Mouse (Mus musculus) ZHBTc4 (cell line): ENCODE measurements around the gene Sf3a2.
"Not testable (repeated sequence)": the region's sequence is repeated elsewhere in the genome, so short reads cannot be mapped to it uniquely, and the experiment has no call there.

Source experiments
- DNase-seq: peaks from one replicate; pipeline ENCODE4 v3.0.0-alpha.2; 2011; ENCODE audit warnings: low read depth, low spot score

Gene Sf3a2

DNA sequence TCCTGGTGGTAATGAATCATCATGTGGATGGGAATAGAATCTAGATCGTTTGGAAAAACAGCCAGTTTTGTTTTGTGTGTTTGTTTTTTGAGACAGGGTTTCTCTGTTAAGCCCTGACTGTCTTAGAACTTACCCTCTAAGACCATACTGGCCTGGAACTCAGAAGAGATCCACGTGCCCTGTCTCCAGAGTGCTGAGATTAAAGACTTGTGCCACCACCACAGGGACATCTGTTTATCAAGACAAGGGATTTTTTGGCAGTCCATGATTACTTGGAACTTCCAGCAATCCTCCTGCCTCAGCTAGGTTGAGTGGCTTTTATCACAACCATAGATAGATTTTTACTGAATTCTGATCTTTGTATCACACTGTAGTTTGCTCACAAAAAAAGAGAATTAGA is 26.8 kb downstream of the Sf3a2 start:
- DNase-seq, result no peak

DNA sequence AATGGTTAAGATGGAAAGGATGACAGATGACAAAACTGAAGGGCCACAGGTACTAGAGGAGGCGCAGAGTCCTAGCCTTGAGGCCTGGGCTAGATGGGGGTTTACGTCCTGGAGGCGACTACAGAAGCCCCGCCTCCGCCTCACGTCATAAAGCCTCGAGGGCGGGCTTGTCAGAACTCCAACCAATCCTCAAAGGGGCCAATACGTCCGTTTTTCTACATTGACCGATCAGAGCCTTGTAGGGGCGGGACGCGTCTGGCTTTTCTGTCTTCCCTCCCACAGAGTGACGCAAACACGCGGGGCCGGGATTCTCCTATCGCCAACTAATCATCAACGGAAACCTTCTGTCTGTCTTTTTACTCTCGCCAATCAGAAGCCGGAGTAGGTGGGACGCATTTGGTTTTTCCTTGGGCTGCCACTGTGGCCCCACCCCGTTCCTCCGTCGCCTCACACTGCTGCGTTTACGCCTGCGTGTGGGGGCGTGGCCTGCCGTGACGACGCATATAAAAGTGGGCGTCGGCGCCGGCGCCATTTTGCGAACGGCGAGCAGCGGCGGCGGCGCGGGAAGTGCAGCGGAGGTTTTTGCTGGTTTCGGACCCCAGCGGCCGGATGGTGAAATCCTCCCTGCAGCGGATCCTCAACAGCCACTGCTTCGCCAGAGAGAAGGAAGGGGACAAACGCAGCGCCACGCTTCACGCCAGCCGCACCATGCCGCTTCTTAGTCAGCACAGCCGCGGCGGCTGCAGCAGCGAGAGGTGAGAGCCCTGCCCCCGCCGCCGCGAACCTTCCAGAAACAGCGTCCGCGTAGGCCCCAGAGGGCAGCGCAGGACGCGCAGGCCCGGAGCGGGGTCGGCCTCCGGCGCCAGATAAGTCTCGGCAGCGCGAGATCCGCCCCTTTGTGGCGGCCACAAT is 28.4 kb downstream of the Sf3a2 start, which contains the start of gene Oaz1:
TSS of gene Oaz1 (plus strand) at position 506 of the 912 bp plus-strand sequence.
- DNase-seq, result peak; percentile 100

GRCm38 (mm10) chr10:80827063-80827869 is 29.3 kb downstream of the Sf3a2 start:
- DNase-seq, result no peak

- DNase-seq, result no peak
These were observed 29.9 kb downstream of the Sf3a2 start for GRCm38 (mm10) chr10:80827870-80828420.

- DNase-seq, result not testable (repeated sequence)
These were observed 30.6 kb downstream of the Sf3a2 start for GRCm38 (mm10) chr10:80828587-80828986.

DNA sequence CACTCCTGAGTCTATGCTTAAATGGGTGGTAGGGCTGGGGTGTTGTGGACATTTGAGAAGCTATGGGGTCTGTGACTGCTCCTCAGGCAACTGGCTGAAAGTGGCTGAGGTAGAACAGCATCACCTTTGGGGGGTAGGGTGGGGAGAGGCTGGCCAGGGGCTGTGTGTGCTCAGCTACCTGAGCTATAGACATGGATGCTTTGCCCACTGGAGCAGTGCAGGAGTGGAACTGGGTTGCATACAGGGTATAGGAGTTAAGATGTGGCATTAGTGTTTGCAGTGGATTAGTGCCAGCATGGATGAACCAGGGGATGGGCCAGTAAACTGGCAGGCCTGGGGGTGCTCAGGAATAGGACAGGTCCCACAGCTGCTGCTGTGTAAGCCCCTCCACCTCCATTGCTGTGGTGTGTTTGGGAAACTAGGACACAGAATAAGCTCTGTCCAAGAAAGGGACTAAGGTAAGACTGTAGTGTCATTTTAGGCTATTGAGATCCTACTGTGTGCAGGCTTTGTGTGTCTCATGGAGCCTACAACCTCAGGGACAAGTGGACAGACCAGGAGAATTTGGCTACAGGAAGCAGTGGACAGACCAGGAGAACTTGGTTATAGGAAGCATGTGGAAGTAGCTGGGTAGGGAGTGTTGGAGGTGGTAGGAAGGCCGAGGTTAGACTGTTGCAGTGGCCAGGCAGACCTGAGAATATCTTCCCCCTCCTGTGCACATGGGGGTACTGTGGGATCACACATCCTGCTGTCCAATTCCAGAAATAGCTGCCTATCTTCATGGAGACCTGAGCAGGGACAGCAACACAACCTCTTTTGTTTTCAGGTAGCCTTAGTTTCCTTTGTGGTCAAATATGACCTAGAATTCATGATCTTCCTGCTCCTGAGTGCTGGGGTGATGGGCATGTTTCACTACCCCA is 31.6 kb downstream of the Sf3a2 start:
- DNase-seq, result no peak

- DNase-seq, result peak; percentile 93
These were observed 33.1 kb downstream of the Sf3a2 start for GRCm38 (mm10) chr10:80831136-80831535.

DNA sequence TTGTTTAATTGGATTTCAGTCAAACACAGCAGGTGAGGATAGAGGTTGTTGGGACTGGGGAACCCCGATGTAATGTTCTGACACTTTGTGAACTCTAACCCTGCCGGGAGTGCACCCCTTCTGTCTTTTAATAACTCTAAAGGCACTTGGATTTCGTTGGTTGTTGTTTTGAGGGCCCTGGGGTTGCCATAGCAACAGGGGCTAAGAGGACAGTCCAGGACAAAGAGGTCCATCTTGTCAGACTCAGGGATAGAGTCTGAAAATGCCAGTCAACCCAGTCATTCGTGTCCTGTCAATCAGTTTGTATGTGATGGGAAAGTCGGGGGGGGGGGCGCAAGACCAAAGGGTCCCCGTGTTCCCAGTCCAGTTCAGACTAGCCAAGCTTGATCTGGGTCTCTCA is 34.8 kb downstream of the Sf3a2 start:
- no peak for DNase-seq

DNA sequence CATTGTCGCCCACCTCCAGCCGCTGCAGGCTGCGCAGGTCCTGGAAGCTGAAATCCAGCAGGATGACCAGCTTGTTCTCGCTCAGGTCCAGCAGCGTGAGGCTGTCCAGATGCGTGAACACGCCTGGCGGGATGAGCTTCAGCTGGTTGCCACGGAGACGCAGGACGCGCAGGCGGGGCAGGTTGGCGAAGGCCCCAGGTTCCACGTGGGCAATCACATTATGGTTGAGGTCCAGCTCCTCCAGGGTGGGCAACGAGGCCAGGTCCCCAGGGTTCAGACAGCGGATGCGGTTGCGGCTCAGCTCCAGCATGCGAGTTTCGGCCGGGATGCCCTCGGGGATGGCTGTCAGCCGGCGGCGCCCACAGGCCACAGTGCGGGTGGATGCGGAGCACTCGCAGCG is 37.6 kb downstream of the Sf3a2 start:
- DNase-seq, result no peak

DNA sequence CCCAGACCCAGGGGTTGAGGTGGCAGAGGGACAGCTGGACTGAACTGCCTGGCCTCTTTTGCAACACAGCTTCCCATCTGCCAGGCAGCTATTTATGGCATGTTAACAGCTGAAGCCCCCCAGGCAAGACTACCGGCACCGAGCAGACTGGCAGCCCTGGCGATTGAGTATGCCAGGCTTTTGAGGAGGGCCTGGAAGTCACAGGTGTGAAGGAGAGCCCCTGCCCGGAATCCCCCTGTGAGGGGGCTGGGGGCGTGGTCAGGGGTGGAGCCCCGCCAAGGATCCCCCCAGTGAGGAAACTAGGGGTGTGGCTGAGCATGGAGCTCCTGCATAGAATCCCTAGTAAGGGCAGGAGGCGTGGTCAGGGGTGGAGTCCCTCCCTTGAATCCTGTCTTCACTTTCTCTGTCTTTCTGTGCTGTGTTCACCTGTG is 39.0 kb downstream of the Sf3a2 start:
- DNase-seq, result no peak

DNA sequence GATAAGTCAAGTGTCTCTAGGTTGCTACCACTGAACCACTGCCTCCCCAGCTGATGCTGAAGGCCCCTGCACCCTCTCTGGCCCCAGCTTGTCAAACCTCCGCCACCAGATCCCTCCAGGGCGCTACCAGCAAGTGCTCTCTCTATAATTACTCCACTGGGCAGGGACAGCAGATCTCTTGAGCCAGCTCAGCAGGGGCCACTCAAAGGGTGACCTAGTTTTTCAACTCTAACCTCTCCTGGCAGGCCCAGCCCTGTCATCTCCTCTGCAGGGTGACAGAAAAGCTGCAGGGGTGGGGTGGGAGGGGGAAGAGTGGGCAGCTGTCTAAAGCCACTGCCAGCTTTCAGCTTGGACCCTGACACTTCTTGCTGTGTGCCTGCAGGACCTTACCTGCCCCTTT is 39.8 kb downstream of the Sf3a2 start:
- no peak for DNase-seq

DNA sequence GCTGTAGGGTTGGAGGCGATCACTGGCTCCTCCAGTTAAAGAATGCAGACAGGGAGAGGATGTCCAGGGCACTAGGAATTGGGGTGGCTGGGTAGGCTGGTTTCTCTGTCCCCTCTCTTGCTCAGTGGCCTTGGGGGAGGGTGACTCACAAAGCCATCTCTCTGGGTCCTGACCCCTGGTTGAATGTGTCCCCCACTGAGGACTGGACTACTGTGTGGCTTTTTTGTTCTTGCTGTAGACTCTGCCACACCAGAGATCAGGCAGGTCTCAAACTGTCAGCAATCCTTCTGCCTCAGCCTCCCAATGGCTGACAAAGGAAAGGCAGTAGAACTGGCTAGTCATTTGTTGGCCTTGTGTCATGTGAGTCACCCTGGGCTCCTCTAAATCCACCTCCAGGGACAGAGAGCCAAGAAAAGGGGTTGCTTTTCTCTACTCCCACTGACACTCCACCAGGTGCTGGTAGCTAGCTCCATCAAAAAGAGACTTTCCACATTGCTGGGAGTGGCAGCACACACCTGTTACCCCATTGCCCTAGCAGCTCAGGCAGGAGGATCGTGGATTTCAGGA is 40.4 kb downstream of the Sf3a2 start:
- no peak for DNase-seq

- DNase-seq, result no peak
These were observed 41.9 kb downstream of the Sf3a2 start for GRCm38 (mm10) chr10:80839848-80840247.

GRCm38 (mm10) chr10:80841685-80842084 is 43.7 kb downstream of the Sf3a2 start:
- DNase-seq, result no peak

GRCm38 (mm10) chr10:80842334-80842733 is 44.3 kb downstream of the Sf3a2 start:
- no peak for DNase-seq

GRCm38 (mm10) chr10:80843087-80843930 is 45.3 kb downstream of the Sf3a2 start:
- DNase-seq, result no peak

DNA sequence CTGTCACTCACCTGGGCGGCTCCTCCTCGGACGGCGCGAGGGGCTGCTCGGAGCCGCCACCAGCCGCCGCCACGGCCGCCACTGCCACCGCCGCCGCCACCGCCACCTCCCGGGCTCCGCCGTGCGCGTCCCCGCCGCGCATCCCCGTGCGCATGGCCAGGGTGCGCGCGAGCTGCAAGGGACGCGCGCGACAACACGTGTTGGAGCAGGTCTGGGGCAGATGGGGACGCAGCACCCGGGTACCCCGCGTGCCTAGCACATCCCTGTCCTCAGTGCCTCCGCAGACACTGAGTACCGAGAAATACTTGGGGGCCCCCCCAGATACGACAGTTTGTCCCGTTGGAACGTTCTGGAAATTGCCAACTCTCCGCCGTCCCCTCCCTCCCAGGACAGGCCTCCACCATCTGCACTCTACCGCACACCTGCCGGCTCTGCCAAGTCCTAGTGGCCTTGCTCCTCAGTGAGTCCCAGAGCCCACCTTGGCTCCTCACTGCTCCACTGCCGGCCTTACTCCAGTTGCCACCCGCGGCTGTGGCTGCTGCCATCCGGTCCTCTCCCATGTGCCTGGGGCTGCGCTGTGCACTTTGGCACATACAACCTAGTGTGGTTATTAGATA is 46.0 kb downstream of the Sf3a2 start, which contains the start of gene Lingo3:
TSS of gene Lingo3 (minus strand) at position 109 of the 617 bp plus-strand sequence.
- DNase-seq, result peak; percentile 66

DNA sequence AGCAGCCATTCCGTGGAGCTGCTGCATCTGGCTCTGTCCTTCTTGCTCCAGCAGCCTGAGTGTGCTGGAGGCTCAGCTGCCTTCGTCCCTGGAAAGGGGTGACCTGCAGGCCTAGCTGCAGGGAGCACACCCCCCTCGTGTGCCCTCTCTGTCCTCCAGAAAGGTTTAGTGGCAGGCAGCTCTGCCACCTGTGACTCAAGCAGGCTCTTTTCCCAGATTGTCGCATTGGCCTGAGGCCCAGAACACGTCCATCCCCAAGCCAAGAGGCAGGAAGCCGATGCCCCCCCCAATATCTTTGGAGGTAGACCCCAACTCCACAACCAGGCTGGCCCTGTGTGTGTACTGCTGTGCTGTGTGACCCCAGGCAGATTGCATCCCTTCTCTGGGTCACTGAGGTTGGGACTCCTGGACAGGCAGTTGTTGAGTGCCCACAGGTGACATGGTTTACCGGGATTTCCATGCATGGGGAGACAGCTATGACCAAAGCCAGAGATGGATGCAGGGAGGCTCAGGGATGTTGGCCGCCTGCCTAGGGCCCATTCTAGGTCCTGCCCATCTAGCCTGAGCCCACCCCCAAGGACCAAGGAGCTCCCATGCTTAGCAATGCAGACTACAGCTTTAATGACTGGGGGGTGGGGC is 47.2 kb downstream of the Sf3a2 start:
- DNase-seq, result no peak

- DNase-seq, result no peak
These were observed 47.7 kb downstream of the Sf3a2 start for GRCm38 (mm10) chr10:80845732-80846131.
